Mouse (Mus musculus) left cerebral cortex, adult 11 months (tissue): ENCODE measurements around the gene Grin3a.
"Not testable (repeated sequence)": the region's sequence is repeated elsewhere in the genome, so short reads cannot be mapped to it uniquely, and the experiment has no call there.

Experiments
- DNase-seq: peaks from one replicate; pipeline ENCODE4 v3.0.0; 2022; ENCODE audit warnings: low spot score

Grin3a gene

GRCm38 (mm10) chr4:49680171-49680875 is 165.2 kb downstream of the Grin3a start:
- DNase-seq, result no peak

GRCm38 (mm10) chr4:49676790-49677189 is 168.8 kb downstream of the Grin3a start:
- no peak for DNase-seq

- DNase-seq, result no peak
Measured at GRCm38 (mm10) chr4:49676071-49676470, 169.5 kb downstream of the Grin3a start.

- DNase-seq, result peak; percentile 11
Measured at GRCm38 (mm10) chr4:49664850-49665249, 180.7 kb downstream of the Grin3a start.

GRCm38 (mm10) chr4:49662231-49662630 is 183.3 kb downstream of the Grin3a start:
- no peak for DNase-seq

- no peak for DNase-seq
Measured at GRCm38 (mm10) chr4:49661664-49662063, 183.9 kb downstream of the Grin3a start.

GRCm38 (mm10) chr4:49659421-49659820 is 186.1 kb downstream of the Grin3a start:
- no peak for DNase-seq

GRCm38 (mm10) chr4:49639913-49640312 is 205.6 kb downstream of the Grin3a start:
- no peak for DNase-seq

GRCm38 (mm10) chr4:49637821-49638220 is 207.7 kb downstream of the Grin3a start:
- DNase-seq, result no peak

- no peak for DNase-seq
Measured at GRCm38 (mm10) chr4:49632139-49632481, 213.4 kb downstream of the Grin3a start.

- peak; percentile 93 for DNase-seq
Measured at GRCm38 (mm10) chr4:49631319-49632138, 214.0 kb downstream of the Grin3a start, which contains the start of gene Rnf20. Gene Rnf20, plus strand, starts transcription at chr4:49632006.

GRCm38 (mm10) chr4:49628941-49629340 is 216.6 kb downstream of the Grin3a start:
- no peak for DNase-seq

GRCm38 (mm10) chr4:49626973-49627372 is 218.6 kb downstream of the Grin3a start:
- peak; percentile 58 for DNase-seq

- DNase-seq, result not testable (repeated sequence)
Measured at GRCm38 (mm10) chr4:49624969-49625368, 220.6 kb downstream of the Grin3a start.

- no peak for DNase-seq
Measured at GRCm38 (mm10) chr4:49623916-49624315, 221.6 kb downstream of the Grin3a start.

- DNase-seq, result no peak
Measured at GRCm38 (mm10) chr4:49622272-49622671, 223.3 kb downstream of the Grin3a start.

GRCm38 (mm10) chr4:49619861-49620260 is 225.7 kb downstream of the Grin3a start:
- DNase-seq, result not testable (repeated sequence)

GRCm38 (mm10) chr4:49616924-49617323 is 228.6 kb downstream of the Grin3a start:
- DNase-seq, result no peak
